Mouse (Mus musculus): ENCODE results near the gene Noc4l. TPM values are rescaled to one million over a fixed set of nuclear protein-coding genes. Genes with fewer than 3 reads are reported as not detected.

Noc4l gene
- total and polyA plus RNA-seq, 3 experiments: 72.8 to 181 TPM; not detected in 1

- no peak overlapping the region for H3K9ac ChIP-seq (ENCODE audit: control insufficient read depth, low read depth, low read length, poor library complexity, severe bottlenecking)
- H3K27me3 ChIP-seq (ENCODE audit: control insufficient read depth in 1 of 2, insufficient read depth in 2 of 2, low read length in 2 of 2): no peaks in the 10 kb centered on the region
- H3K79me2 ChIP-seq (ENCODE audit: control insufficient read depth, insufficient read depth, low read length, poor library complexity): no peaks in the 10 kb centered on the region
- H3K36me3 ChIP-seq (ENCODE audit: control insufficient read depth in 1 of 2, insufficient read depth in 2 of 2, low read length in 2 of 2): peaks cover 0 to 16% of the 10 kb centered on the region in 2 experiments; a peak in 2 of 4 replicates
- TF ChIP-seq MAX (IDR thresholded peaks at IDR 0.05; ENCODE audit: low read length): no peak
- TF ChIP-seq MXI1 (IDR thresholded peaks at IDR 0.05; ENCODE audit: low read depth, low read length): no peak
- TF ChIP-seq ZMIZ1 (IDR thresholded peaks at IDR 0.05; ENCODE audit: low read depth, low read length): no peak
- no peak for TF ChIP-seq CTCF (IDR thresholded peaks at IDR 0.05 in 2 of 3, conservative IDR thresholded peaks at IDR 0.05 in 1 of 3; ENCODE audit: control insufficient read depth in 1 of 3, insufficient read depth in 1 of 3, low read depth in 2 of 3, low read length in 3 of 3, poor library complexity in 1 of 3, severe bottlenecking in 1 of 3)
- TF ChIP-seq ETS1 (IDR thresholded peaks at IDR 0.05; ENCODE audit: low read depth, low read length): no peak
- TF ChIP-seq MEF2A (IDR thresholded peaks at IDR 0.05; ENCODE audit: extremely low read depth, insufficient replicate concordance, low read depth, low read length, poor library complexity, severe bottlenecking): no peak
- no peak for TF ChIP-seq POLR2AphosphoS5 (IDR thresholded peaks at IDR 0.05; ENCODE audit: borderline replicate concordance, low read depth, low read length)
- TF ChIP-seq TBP (IDR thresholded peaks at IDR 0.05; ENCODE audit: low read depth, low read length): no peak
- no peak for DNase-seq (ENCODE audit: low read depth, low spot score)
- H3K4me1 ChIP-seq (ENCODE audit: control insufficient read depth in 1 of 2, insufficient read depth in 2 of 2, low read length in 2 of 2): peaks cover 5 to 29% of the 10 kb centered on the region in 2 experiments
- no peak overlapping the region for H3K27ac ChIP-seq (ENCODE audit: control insufficient read depth, low read depth, low read length)
- H3K9me3 ChIP-seq (replicated peaks; ENCODE audit: insufficient read depth, low read length): no peaks in the 10 kb centered on the region
- no peak overlapping the region for H3K4me3 ChIP-seq (ENCODE audit: control insufficient read depth in 1 of 2, insufficient read depth in 1 of 2, low read depth in 2 of 2, low read length in 2 of 2)
Observed at GRCm38 (mm10) chr5:110611435-110612158, 41.6 kb downstream of the Noc4l start.

- Histone ChIP-seq H3K9me3 (replicated peaks; ENCODE audit: insufficient read depth, low read length) (no peaks in the 10 kb centered on the region), H3K79me2 (ENCODE audit: control insufficient read depth, insufficient read depth, low read length, poor library complexity) (no peaks in the 10 kb centered on the region), H3K27me3 (ENCODE audit: control insufficient read depth in 1 of 2, insufficient read depth in 2 of 2, low read length in 2 of 2) (no peaks in the 10 kb centered on the region), H3K4me1 (ENCODE audit: control insufficient read depth in 1 of 2, insufficient read depth in 2 of 2, low read length in 2 of 2) (peaks cover 5 to 36% of the 10 kb centered on the region in 2 experiments), H3K4me3 (ENCODE audit: control insufficient read depth in 1 of 2, insufficient read depth in 1 of 2, low read depth in 2 of 2, low read length in 2 of 2) (no peak overlapping the region), H3K36me3 (ENCODE audit: control insufficient read depth in 1 of 2, insufficient read depth in 2 of 2, low read length in 2 of 2) (peaks cover 0 to 20% of the 10 kb centered on the region in 2 experiments; a peak in 2 of 4 replicates), H3K9ac (ENCODE audit: control insufficient read depth, low read depth, low read length, poor library complexity, severe bottlenecking) (no peak overlapping the region), H3K27ac (ENCODE audit: control insufficient read depth, low read depth, low read length) (no peak overlapping the region)
- DNase-seq (ENCODE audit: low read depth, low spot score): no peak
- no peak for TF ChIP-seq SIN3A (IDR thresholded peaks at IDR 0.05; ENCODE audit: low read length)
- no peak for TF ChIP-seq MAZ (IDR thresholded peaks at IDR 0.05; ENCODE audit: low read depth, low read length)
- no peak for TF ChIP-seq UBTF (IDR thresholded peaks at IDR 0.05; ENCODE audit: borderline replicate concordance, insufficient read depth, low read depth, low read length)
- TF ChIP-seq TCF12 (IDR thresholded peaks at IDR 0.05; ENCODE audit: low read depth, low read length): no peak
- TF ChIP-seq NRF1 (IDR thresholded peaks at IDR 0.05; ENCODE audit: insufficient read depth, low read depth, low read length, poor library complexity, severe bottlenecking): no peak
- no peak for TF ChIP-seq POLR2AphosphoS5 (IDR thresholded peaks at IDR 0.05; ENCODE audit: borderline replicate concordance, low read depth, low read length)
- no peak for TF ChIP-seq ELF1 (IDR thresholded peaks at IDR 0.05; ENCODE audit: low read depth, low read length)
- no peak for TF ChIP-seq RCOR1 (IDR thresholded peaks at IDR 0.05; ENCODE audit: low read depth, low read length)
- TF ChIP-seq POLR2AphosphoS2 (IDR thresholded peaks at IDR 0.05; ENCODE audit: low read length): no peak
- no peak for TF ChIP-seq EP300 (IDR thresholded peaks at IDR 0.05; ENCODE audit: low read depth in 1 of 2, low read length in 2 of 2)
Observed at GRCm38 (mm10) chr5:110610484-110610883, 42.7 kb downstream of the Noc4l start.
